Mouse (Mus musculus): ENCODE results near the gene Scrn1. TPM values are rescaled to one million over a fixed set of nuclear protein-coding genes. Genes with fewer than 3 reads are reported as not detected.

Gene Scrn1
- total and polyA plus RNA-seq, 2 experiments from 2014 or later: 91.7 to 121 TPM

DNA sequence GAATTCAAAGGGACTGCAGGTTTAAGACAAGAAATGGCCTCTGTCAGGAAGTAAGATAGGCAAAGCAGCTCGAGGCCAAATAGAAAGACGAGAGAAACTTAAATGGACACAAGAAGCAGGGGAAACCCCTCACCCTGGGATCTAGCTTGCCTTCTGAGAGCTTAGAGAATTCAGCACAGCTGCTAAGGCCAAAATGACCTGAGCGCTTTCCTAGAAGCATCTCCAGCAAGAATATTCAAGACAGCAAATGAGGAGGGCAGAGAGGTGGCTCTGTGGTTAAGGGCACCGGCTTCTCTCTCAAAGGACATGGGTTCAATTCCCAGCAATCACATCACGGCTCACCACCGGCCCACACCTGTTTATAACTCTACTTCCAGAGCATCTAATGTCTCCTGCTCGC is 29.2 kb downstream of the Scrn1 start:
- Histone ChIP-seq H3K9ac (replicated peaks; ENCODE audit: low read length) (no peak overlapping the region), H3K36me3 (ENCODE audit: insufficient read depth, low read length) (no peaks in the 10 kb centered on the region), H3K27me3 (ENCODE audit: insufficient read depth, low read length) (no peaks in the 10 kb centered on the region), H3K4me3 (ENCODE audit: low read length) (no peak overlapping the region), H3K27ac (no peak overlapping the region), H3K4me2 (ENCODE audit: low read depth, low read length) (no peak overlapping the region), H3K9me3 (ENCODE audit: low read length) (no peaks in the 10 kb centered on the region), H3K4me1 (ENCODE audit: insufficient read depth, low read length) (no peaks in the 10 kb centered on the region; the same call in 1 of the 2 replicates)
- TF ChIP-seq CTCF (IDR thresholded peaks at IDR 0.05; ENCODE audit: low read depth): no peak
- no peak for ATAC-seq
- 84% methylated on average over 7 of the region's 7 CpGs for WGBS
- no peak for DNase-seq (ENCODE audit: low spot score)

DNA sequence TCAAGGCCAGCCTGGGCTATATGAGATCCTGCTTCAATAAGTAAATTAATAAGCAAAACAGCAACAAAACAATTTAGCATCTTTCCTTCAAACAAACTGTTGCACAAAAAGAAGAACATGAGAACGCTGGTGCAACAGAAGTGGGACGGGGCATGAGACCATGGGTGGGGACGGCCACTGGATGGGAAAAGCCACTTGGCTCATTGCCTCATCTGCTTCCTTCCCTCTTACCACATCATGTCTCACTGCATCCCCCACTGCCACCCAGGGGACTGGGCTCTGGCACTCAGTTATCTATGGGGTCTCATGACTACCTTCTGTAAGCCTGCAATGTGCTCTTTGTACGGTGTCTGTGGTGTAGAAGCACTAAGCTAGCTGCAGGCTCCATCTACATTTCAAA is 30.8 kb downstream of the Scrn1 start:
- TF ChIP-seq CTCF (IDR thresholded peaks at IDR 0.05; ENCODE audit: low read depth): no peak
- DNase-seq (ENCODE audit: low spot score) (no peak), ATAC-seq (no peak)
- no peaks in the 10 kb centered on the region for H3K27me3 ChIP-seq (ENCODE audit: insufficient read depth, low read length)
- H3K36me3 ChIP-seq (ENCODE audit: insufficient read depth, low read length): peaks cover 4% of the 10 kb centered on the region; the same call in 1 of the 2 replicates
- no peak overlapping the region for H3K4me2 ChIP-seq (ENCODE audit: low read depth, low read length)
- no peak overlapping the region for H3K9ac ChIP-seq (replicated peaks; ENCODE audit: low read length)
- H3K4me1 ChIP-seq (ENCODE audit: insufficient read depth, low read length): peaks cover 11% of the 10 kb centered on the region; the same call in 1 of the 2 replicates
- H3K27ac ChIP-seq: no peak overlapping the region
- no peaks in the 10 kb centered on the region for H3K9me3 ChIP-seq (ENCODE audit: low read length)
- 86% methylated on average over 4 of the region's 4 CpGs for WGBS
- no peak overlapping the region for H3K4me3 ChIP-seq (ENCODE audit: low read length)

GRCm38 (mm10) chr6:54531048-54531481 is 35.2 kb downstream of the Scrn1 start:
- Histone ChIP-seq H3K4me1 (ENCODE audit: insufficient read depth, low read length) (peaks cover 11% of the 10 kb centered on the region; the same call in 1 of the 2 replicates), H3K9ac (replicated peaks; ENCODE audit: low read length) (no peak overlapping the region), H3K4me2 (ENCODE audit: low read depth, low read length) (no peak overlapping the region), H3K27ac (peak overlapping the region; percentile 58; the same call in 1 of the 2 replicates), H3K4me3 (ENCODE audit: low read length) (no peak overlapping the region), H3K36me3 (ENCODE audit: insufficient read depth, low read length) (peaks cover 15% of the 10 kb centered on the region), H3K27me3 (ENCODE audit: insufficient read depth, low read length) (no peaks in the 10 kb centered on the region), H3K9me3 (ENCODE audit: low read length) (no peaks in the 10 kb centered on the region)
- DNase-seq (ENCODE audit: low spot score): peak; percentile 76
- peak; percentile 87 for ATAC-seq
- no peak for TF ChIP-seq CTCF (IDR thresholded peaks at IDR 0.05; ENCODE audit: low read depth)
- WGBS: 27% methylated on average over 8 of the region's 8 CpGs

- ATAC-seq (no peak), DNase-seq (ENCODE audit: low spot score) (no peak)
- no peak overlapping the region for H3K9ac ChIP-seq (replicated peaks; ENCODE audit: low read length)
- H3K4me3 ChIP-seq (ENCODE audit: low read length): no peak overlapping the region
- TF ChIP-seq CTCF (IDR thresholded peaks at IDR 0.05; ENCODE audit: low read depth): no peak
- H3K27ac ChIP-seq: no peak overlapping the region; the same call in 1 of the 2 replicates
- H3K27me3 ChIP-seq (ENCODE audit: insufficient read depth, low read length): no peaks in the 10 kb centered on the region
- peaks cover 11% of the 10 kb centered on the region; the same call in 1 of the 2 replicates for H3K4me1 ChIP-seq (ENCODE audit: insufficient read depth, low read length)
- 72% methylated on average over 2 of the region's 2 CpGs for WGBS
- H3K9me3 ChIP-seq (ENCODE audit: low read length): no peaks in the 10 kb centered on the region
- H3K36me3 ChIP-seq (ENCODE audit: insufficient read depth, low read length): peaks cover 19% of the 10 kb centered on the region
- no peak overlapping the region for H3K4me2 ChIP-seq (ENCODE audit: low read depth, low read length)
Measured at GRCm38 (mm10) chr6:54530182-54530581, 36.1 kb downstream of the Scrn1 start.

- no peak overlapping the region for H3K4me3 ChIP-seq (ENCODE audit: low read length)
- TF ChIP-seq CTCF (IDR thresholded peaks at IDR 0.05; ENCODE audit: low read depth): no peak
- H3K9me3 ChIP-seq (ENCODE audit: low read length): no peaks in the 10 kb centered on the region
- no peaks in the 10 kb centered on the region for H3K27me3 ChIP-seq (ENCODE audit: insufficient read depth, low read length)
- DNase-seq (ENCODE audit: low spot score) (no peak), ATAC-seq (no peak)
- peaks cover 11% of the 10 kb centered on the region; the same call in 1 of the 2 replicates for H3K4me1 ChIP-seq (ENCODE audit: insufficient read depth, low read length)
- no peak overlapping the region for H3K4me2 ChIP-seq (ENCODE audit: low read depth, low read length)
- peaks cover 25% of the 10 kb centered on the region for H3K36me3 ChIP-seq (ENCODE audit: insufficient read depth, low read length)
- no peak overlapping the region for H3K27ac ChIP-seq
- WGBS: 95% methylated on average over 8 of the region's 8 CpGs
- H3K9ac ChIP-seq (replicated peaks; ENCODE audit: low read length): no peak overlapping the region
Measured at GRCm38 (mm10) chr6:54528666-54529065, 37.6 kb downstream of the Scrn1 start.

GRCm38 (mm10) chr6:54518758-54519157 is 47.5 kb downstream of the Scrn1 start:
- WGBS: 58% methylated on average over 5 of the region's 5 CpGs
- H3K36me3 ChIP-seq (ENCODE audit: insufficient read depth, low read length): peaks cover 18% of the 10 kb centered on the region

DNA sequence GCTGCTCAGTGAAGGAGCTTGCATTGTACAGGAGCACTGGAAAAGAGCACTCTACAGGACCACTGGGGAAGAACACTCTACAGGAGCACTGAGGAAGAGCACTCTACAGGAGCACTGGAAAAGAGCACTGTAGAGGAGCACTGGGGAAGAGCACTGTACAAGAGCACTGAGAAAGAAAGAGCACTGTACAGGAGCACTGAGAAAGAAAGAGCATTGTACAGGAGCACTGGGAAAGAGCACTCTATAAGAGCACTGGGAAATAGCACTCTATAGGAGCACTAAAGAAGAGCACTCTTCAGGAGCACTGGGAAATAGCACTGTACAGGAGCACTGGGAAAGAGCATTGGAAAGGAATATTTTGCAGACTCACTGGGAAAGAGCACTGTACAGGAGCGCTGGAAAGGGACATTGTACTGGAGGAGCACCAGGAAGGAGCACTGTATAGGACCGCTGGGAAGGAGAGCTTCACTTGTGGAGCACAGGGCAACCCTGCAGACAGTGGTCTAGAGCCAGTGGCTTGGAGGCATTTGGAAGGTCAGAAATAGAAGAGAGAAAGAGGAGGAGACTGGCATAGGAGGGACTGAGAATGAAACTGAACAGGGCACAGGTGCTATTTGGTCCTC is 49.7 kb downstream of the Scrn1 start:
- Histone ChIP-seq H3K4me3 (ENCODE audit: low read length) (no peak overlapping the region), H3K9me3 (ENCODE audit: low read length) (no peaks in the 10 kb centered on the region), H3K36me3 (ENCODE audit: insufficient read depth, low read length) (peaks cover 25% of the 10 kb centered on the region), H3K4me2 (ENCODE audit: low read depth, low read length) (no peak overlapping the region), H3K9ac (replicated peaks; ENCODE audit: low read length) (no peak overlapping the region), H3K27ac (no peak overlapping the region), H3K27me3 (ENCODE audit: insufficient read depth, low read length) (no peaks in the 10 kb centered on the region), H3K4me1 (ENCODE audit: insufficient read depth, low read length) (no peaks in the 10 kb centered on the region)
- 79% methylated on average over 2 of the region's 2 CpGs for WGBS
- no peak for TF ChIP-seq CTCF (IDR thresholded peaks at IDR 0.05; ENCODE audit: low read depth)
- ATAC-seq: peak; percentile 41; the same call in 1 of the 2 replicates
- DNase-seq (ENCODE audit: low spot score): no peak

More at GRCm38 (mm10) chr6:54518758-54519157, 47.5 kb downstream of the Scrn1 start:
- ATAC-seq (peak; percentile 48; the same call in 1 of the 2 replicates), DNase-seq (ENCODE audit: low spot score) (peak; percentile 25)
- TF ChIP-seq CTCF (IDR thresholded peaks at IDR 0.05; ENCODE audit: low read depth): no peak
- H3K9me3 ChIP-seq (ENCODE audit: low read length): no peaks in the 10 kb centered on the region
- no peak overlapping the region for H3K9ac ChIP-seq (replicated peaks; ENCODE audit: low read length)
- H3K4me3 ChIP-seq (ENCODE audit: low read length): no peak overlapping the region
- H3K27ac ChIP-seq: 0 out of 2 replicates have a peak overlapping the region, but pooled peaks have one; percentile 7
- H3K4me1 ChIP-seq (ENCODE audit: insufficient read depth, low read length): no peaks in the 10 kb centered on the region
- H3K4me2 ChIP-seq (ENCODE audit: low read depth, low read length): no peak overlapping the region
- H3K27me3 ChIP-seq (ENCODE audit: insufficient read depth, low read length): no peaks in the 10 kb centered on the region
